Mouse (Mus musculus) mesoderm, embryonic 11.5 days (tissue): ENCODE data around the gene Lpgat1.

Source experiments
- DNase-seq: peaks from one replicate; pipeline ENCODE4 v3.0.0-alpha.2; 2012; ENCODE audit warnings: low read depth, low spot score

Gene Lpgat1

GRCm38 (mm10) chr1:191717601-191718498 lies at the start of gene Lpgat1:
TSS of gene Lpgat1 (plus strand) at chr1:191717834.
- DNase-seq = peak; percentile 52

GRCm38 (mm10) chr1:191668030-191668429 lies 49.6 kb upstream of the Lpgat1 start:
- DNase-seq = no peak

- DNase-seq = no peak
Measured at GRCm38 (mm10) chr1:191674071-191674470, 43.6 kb upstream of the Lpgat1 start.

GRCm38 (mm10) chr1:191681633-191682032 lies 36.0 kb upstream of the Lpgat1 start:
- no peak for DNase-seq

- no peak for DNase-seq
Measured at GRCm38 (mm10) chr1:191687531-191687930, 30.1 kb upstream of the Lpgat1 start.

GRCm38 (mm10) chr1:191693231-191693630 lies 24.4 kb upstream of the Lpgat1 start:
- DNase-seq = no peak

- peak; percentile 45 for DNase-seq
Measured at GRCm38 (mm10) chr1:191698253-191698795, 19.3 kb upstream of the Lpgat1 start.

- DNase-seq = no peak
Measured at GRCm38 (mm10) chr1:191704535-191704934, 13.1 kb upstream of the Lpgat1 start.

GRCm38 (mm10) chr1:191706541-191707078 lies 11.0 kb upstream of the Lpgat1 start:
- no peak for DNase-seq

- no peak for DNase-seq
Measured at GRCm38 (mm10) chr1:191709811-191710210, 7.8 kb upstream of the Lpgat1 start.

- DNase-seq = no peak
Measured at GRCm38 (mm10) chr1:191712224-191712838, 5.3 kb upstream of the Lpgat1 start.

- DNase-seq = no peak
Measured at GRCm38 (mm10) chr1:191713813-191714212, 3.8 kb upstream of the Lpgat1 start.

GRCm38 (mm10) chr1:191715150-191715549 lies 2.5 kb upstream of the Lpgat1 start:
- DNase-seq = no peak

GRCm38 (mm10) chr1:191717141-191717540 lies 493 bp upstream of the Lpgat1 start:
- DNase-seq = no peak

GRCm38 (mm10) chr1:191718522-191719281 lies 1.1 kb downstream of the Lpgat1 start:
- peak; percentile 68 for DNase-seq

- no peak for DNase-seq
Measured at GRCm38 (mm10) chr1:191719326-191719725, 1.7 kb downstream of the Lpgat1 start.

GRCm38 (mm10) chr1:191720419-191720818 lies 2.8 kb downstream of the Lpgat1 start:
- DNase-seq = no peak

GRCm38 (mm10) chr1:191722706-191723105 lies 5.1 kb downstream of the Lpgat1 start:
- no peak for DNase-seq

GRCm38 (mm10) chr1:191723675-191724074 lies 6.0 kb downstream of the Lpgat1 start:
- DNase-seq = no peak

- no peak for DNase-seq
Measured at GRCm38 (mm10) chr1:191724385-191725061, 6.9 kb downstream of the Lpgat1 start.

- no peak for DNase-seq
Measured at GRCm38 (mm10) chr1:191732623-191733022, 15.0 kb downstream of the Lpgat1 start.
